Mouse (Mus musculus) central nervous system, embryonic 18 days (tissue): ENCODE measurements around the gene Plekhg5. TPM values are rescaled to one million over a fixed set of nuclear protein-coding genes. Genes with fewer than 3 reads are reported as not detected.

Experiments used
- polyA plus RNA-seq: library from polyadenylated mRNA; depleted of rRNA; stranded (reverse); fragments of >200 nt; gene quantifications from 2 replicates; pipeline ENCODE4 v1.2.3, GENCODE M21; 2012; rRNA removed

Plekhg5 gene
- polyA plus RNA-seq = 13.2 and 14.8 TPM in 2 replicates

GRCm38 (mm10) chr4:152072121-152072601 lies at the start of gene Plekhg5:
TSS of gene Plekhg5 (plus strand) at chr4:152072498.

GRCm38 (mm10) chr4:152027524-152027923 lies 44.8 kb upstream of the Plekhg5 start, which contains the start of gene Zbtb48:
TSS of gene Zbtb48 (minus strand) at chr4:152027671.

DNA sequence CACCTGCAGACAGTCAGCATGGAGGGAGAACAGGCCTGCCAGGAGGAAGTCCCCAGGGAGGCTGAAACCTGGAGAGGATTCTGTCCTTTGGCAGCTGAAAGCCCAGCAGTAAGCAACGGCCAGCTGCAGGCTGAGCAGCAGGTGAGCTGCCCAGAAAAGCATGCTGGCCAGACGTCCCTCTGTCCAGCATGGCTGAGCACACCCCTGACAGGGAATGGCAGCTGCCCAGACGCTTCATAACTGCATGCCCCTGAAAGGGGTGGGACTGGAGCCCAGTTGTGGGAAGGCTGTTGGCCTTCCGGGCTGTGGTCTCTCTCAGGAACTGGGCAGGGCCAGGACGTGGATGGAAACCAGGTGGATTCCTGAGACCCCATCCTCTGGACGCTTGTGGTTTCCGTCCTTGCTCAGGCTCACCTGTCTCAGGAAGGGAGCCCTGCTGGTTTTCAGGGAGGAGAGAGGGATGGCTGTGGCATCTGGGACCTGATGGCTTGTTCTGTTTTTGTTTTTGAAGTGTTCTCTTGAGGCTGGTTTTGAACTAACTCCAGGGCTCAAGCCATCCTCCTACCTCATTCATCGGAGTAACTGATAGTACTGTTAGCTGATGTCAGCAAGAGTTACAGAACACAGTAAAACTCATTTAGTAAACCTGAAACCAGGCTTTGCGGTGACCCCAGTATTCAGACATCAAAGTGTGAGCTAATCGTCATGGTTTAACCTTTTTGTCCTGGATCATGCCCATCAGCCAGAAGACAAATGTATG lies 33.9 kb upstream of the Plekhg5 start, which contains the start of gene Tas1r1:
Gene Tas1r1 (minus strand): TSS at position 344 of the 760 bp plus-strand sequence.

DNA sequence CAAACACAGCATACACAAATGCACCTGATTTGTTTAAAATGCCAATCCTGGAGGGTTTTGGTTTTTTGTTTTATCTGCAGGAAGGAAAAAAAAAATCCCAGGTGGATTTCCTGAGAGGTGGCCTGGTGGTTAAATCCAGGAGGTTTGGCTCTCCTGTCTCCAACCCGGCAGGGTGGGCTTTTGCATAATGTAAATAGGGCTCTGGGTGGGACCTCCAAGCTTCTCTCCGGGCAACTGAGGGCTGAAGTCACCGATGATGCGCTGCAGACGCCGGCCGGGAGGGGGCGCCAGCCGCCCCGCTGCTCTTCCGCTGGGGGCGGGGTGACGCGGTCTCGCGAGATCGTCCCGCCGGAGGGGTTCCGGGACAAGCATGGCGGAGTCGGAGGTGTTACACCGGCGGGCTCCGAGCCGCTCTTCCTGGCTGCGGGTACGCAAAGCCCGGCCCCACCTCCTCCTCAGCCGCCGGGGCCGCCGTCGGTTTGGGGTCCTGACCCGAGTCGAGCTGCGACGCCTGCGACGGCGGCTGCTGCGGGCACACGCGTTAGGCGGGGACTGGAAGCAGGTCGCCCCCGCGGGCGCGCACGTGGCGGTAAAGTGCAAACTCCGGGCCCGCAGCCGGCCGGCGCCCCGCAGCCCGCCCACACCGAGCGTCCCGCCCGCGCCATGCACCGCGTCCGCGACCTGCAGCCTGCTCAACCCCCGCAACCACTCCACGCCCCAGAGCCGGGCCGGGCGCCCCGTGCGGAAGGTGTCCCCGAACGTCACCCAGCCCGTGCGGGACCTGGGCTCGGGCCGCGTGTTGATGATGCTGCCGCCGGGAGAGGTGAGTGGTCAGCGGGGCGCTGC lies 33.1 kb upstream of the Plekhg5 start, which contains the start of gene Nol9:
Gene Nol9 (plus strand): TSS at position 337 of the 846 bp plus-strand sequence.

DNA sequence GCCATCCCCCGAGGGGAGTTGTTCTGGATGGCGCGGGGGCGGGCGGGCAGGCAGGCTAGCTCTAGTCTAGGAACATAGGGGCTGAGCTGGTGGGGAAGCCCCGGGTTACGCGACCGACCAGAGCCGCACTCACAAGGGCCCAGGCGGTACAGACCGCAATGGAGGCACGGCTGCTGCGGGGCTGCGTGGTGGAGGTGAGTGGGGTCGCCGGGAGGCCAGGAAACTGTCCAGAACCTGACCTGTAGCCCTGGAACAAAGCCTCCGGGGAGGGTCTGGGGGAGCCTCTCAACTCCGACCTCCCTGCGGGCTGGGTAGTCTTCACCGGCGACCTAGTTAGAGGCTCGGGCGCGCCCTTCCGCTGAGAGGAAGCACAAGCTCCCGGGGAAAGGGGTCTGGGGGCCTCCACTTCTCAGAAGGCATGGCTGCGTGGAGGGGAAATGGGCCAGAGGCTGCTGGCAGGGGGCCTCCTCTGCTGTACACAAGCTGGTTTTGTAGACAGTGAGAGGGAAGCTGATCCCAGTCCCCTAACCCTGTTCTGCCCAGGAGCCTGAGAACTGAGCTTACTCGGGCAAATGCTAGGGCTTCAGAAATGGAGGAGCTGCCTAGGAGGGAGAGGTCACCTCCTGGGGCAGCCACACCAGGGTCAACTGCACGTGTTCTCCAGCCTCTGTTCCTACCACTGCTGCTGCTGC lies 43.8 kb downstream of the Plekhg5 start, which contains the start of gene Tnfrsf25:
Gene Tnfrsf25 (plus strand): TSS at position 14 of the 692 bp plus-strand sequence.

DNA sequence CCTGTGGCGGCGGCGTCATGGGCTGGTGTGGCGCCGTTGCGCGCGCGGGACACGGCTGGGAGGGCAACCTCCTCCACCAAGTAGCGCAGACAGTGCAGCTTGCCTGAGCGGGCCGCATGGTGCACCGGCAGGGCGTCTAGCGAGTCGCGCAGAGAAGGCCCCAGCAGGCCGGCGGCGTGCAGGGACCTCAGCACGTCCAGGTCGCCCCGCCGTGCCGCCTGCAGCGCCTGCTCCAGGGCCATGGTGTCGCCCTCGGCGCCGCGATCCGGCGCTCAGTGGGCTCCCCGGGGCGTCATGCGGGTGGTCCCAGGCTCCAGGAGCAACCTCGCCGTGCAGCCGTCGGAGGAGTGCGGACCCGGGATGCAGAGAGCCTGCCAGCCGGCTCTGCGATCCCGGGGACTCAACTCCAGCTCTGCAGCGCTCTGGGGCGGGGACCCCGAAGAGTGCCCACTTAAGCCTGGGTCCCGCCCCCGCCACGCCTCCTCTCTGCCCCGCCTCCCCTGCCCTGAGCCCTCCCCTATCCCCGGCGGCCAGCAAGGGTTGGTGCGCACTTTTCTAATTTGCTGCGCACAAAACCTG lies 79.8 kb downstream of the Plekhg5 start, which contains the start of gene Espn:
Gene Espn (minus strand): TSS at position 406 of the 579 bp plus-strand sequence.

DNA sequence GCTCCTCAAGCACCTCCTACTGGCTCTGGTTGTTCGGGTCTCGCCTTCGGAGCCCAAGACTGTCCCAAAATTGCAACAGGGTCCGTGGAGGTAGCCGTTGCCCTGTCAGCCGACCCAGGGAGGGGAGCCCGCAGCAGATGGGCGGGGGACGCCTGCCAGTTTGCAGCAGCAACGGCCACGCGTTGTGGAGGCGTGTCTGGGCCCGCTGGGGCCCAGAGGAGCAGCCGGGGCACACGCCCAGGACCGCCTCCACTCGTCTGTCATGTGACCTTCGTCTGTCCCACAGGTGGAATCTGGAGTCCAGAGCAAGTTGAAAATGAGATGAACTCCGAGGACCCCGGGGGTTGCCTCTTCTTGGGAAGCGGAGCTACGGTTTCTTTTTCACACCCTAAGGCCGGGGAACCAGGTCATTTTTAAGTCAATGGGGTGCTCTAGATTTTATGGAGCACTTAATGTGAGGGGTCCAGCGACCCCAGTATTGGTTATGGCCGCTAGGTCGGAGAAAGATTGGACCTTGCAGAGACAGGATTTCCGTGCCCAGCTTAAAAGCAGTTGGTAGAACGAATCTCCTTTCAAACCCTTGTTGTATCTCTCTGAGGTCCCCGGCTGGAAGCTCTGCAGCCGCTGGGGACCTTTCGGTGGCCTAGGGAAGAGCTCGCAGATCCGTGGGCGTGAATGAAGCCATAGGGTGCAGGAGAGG lies 86.4 kb downstream of the Plekhg5 start, which contains the start of gene Hes2:
Gene Hes2 (plus strand): TSS at position 283 of the 700 bp plus-strand sequence.

Other genes with a start within 250 kb of the Plekhg5 start
- gene Camta1, start 210.6 kb upstream of the Plekhg5 start, polyA plus RNA-seq = 83.7 and 87.4 TPM in 2 replicates
- gene Dnajc11, start 138.8 kb upstream of the Plekhg5 start, polyA plus RNA-seq = 73.1 and 75.2 TPM in 2 replicates
- 40.3 and 45.0 TPM in 2 replicates for gene Thap3, start 83.5 kb upstream of the Plekhg5 start, polyA plus RNA-seq
- gene Phf13, start 76.2 kb upstream of the Plekhg5 start, polyA plus RNA-seq = 15.2 and 16.2 TPM in 2 replicates
- gene Klhl21, start 63.7 kb upstream of the Plekhg5 start, polyA plus RNA-seq = 4.7 and 4.8 TPM in 2 replicates
- gene Zbtb48, start 44.8 kb upstream of the Plekhg5 start, polyA plus RNA-seq = 27.6 and 29.1 TPM in 2 replicates
- 0.45 and 0.56 TPM in 2 replicates for gene Tas1r1, start 33.9 kb upstream of the Plekhg5 start, polyA plus RNA-seq
- gene Nol9, start 33.2 kb upstream of the Plekhg5 start, polyA plus RNA-seq = 22.1 and 22.2 TPM in 2 replicates
- 3.6 and 4.4 TPM in 2 replicates for gene Tnfrsf25, start 43.4 kb downstream of the Plekhg5 start, polyA plus RNA-seq
- gene Espn, start 79.9 kb downstream of the Plekhg5 start, polyA plus RNA-seq = 0.30 and 0.36 TPM in 2 replicates
- 0.03 and 0.04 TPM in 2 replicates for gene Hes2, start 86.4 kb downstream of the Plekhg5 start, polyA plus RNA-seq
- gene Acot7, start 105.6 kb downstream of the Plekhg5 start, polyA plus RNA-seq = 276 and 301 TPM in 2 replicates
- gene Gpr153, start 201.7 kb downstream of the Plekhg5 start, polyA plus RNA-seq = 39.6 and 45.3 TPM in 2 replicates
- gene Hes3, start 219.2 kb downstream of the Plekhg5 start, polyA plus RNA-seq = 0.12 and 0.16 TPM in 2 replicates
- 19.3 and 21.4 TPM in 2 replicates for gene Icmt, start 224.7 kb downstream of the Plekhg5 start, polyA plus RNA-seq
- gene Rnf207, start 246.5 kb downstream of the Plekhg5 start, polyA plus RNA-seq = 8.8 and 9.8 TPM in 2 replicates